Mouse (Mus musculus): ENCODE results near the gene Lasp1.

The Lasp1 gene

DNA sequence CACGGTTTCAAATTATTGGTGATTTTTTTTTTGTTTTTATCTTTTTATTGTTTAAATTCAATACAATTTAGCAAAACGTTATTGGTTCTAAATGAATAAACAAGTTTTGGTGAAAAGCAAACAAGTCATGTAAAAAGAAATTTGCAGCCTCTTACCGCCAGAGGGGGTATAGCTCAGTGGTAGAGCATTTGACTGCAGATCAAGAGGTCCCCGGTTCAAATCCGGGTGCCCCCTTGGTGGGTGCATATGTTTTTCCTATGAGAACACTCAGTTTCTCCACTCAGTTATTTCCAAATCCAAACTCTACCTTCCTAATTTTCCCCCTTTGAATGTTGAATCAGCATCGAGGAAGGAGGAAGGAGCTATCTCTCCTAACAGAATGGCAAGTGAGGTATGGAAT, 1.9 kb upstream of the Lasp1 start:
- in situ Hi-C loops (cut with MboI, MseI): no loop called here

DNA sequence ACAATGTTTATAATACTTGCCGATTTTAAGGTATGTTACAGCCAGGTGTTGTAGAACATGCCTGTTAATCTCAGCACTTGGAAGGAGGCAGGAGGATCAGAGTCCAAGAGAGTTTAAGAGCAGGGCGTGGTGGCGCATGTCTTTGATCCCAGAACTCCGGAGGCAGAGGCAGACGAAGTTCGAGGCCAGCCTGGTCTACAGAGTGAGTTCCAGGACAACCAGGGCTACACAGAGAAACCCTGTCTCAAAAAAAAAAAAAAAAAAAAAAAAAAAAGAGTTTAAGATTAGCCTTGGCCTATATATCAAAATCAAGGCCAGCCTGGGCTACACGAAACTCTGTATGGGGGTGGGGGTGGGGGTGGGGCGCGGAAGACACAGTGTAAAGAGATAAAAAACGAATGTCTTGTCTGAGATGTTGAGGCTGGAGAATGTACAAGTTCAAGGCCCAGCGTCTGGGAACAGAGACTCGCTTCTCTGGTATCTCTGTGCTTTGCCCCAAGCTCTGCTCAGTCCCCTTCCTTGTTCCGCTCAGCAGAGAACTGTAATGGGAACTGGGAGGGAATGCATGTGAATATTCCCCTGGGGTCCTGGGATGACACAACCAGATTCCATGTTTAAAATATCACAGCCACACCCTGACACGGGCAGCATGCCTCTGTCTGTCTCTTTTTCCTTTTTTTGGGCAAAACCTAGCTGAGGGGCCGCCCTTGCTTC, 1.3 kb upstream of the Lasp1 start:
- in situ Hi-C loops (cut with MboI, MseI): no loop called here

DNA sequence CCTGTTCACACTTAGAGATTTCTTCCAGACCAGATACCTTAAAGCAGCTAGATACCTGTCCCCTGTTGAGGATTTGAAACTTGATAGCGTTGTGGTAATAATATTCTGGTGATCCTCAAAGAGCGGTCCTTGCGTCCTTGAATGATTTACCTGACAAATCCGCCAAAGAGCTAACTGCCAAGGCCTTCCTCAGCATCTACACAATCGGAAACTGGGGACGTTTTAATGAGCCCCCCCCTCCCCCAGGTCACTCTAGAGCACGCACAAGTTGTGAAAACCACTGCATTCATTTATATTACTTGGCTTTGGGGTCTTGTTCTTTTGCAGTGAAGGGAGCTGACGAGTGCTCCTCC, 741 bp upstream of the Lasp1 start:
- in situ Hi-C loops (cut with MboI, MseI): no loop called here

DNA sequence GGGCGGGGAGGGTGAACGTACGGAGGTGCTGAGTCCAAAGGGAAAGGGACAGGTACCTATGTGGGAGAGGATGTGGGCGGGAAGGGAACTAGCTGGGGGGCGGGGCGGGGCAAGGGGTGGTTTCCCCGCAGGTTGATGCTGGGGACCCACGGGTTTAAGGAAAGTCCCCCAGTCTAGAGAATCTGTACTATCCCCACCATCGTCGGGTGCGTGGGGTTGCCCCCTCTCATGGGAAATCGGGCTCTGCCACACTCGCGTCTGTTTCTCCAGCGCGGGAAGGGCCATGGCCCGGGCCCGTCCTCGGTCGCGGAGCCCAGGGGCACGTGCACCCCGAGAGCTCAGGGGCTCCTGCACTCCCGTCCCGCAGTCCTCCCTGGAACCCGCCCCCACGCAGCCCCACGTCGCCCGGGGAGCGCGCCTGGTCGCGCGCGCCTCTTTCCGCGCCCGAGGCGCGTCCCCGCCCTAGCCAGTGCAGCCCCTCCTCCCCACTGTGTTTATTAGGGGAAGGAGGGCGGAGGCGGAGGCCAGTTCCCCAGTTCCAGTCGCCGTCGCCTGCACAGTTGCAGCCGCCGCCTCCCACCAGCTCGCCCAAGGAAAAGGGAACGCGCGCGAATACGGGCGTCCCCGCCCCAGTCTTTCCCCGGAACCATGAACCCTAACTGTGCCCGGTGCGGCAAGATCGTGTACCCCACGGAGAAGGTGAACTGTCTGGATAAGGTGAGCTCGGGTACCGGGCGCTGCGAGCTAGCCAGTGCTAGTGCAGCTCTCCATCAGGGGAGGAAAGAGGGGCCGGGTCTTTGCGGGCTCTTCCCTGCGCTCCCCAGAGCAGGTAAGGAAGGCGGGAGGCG, 570 bp downstream of the Lasp1 start:
- in situ Hi-C loops (cut with MboI, MseI): no loop called here

DNA sequence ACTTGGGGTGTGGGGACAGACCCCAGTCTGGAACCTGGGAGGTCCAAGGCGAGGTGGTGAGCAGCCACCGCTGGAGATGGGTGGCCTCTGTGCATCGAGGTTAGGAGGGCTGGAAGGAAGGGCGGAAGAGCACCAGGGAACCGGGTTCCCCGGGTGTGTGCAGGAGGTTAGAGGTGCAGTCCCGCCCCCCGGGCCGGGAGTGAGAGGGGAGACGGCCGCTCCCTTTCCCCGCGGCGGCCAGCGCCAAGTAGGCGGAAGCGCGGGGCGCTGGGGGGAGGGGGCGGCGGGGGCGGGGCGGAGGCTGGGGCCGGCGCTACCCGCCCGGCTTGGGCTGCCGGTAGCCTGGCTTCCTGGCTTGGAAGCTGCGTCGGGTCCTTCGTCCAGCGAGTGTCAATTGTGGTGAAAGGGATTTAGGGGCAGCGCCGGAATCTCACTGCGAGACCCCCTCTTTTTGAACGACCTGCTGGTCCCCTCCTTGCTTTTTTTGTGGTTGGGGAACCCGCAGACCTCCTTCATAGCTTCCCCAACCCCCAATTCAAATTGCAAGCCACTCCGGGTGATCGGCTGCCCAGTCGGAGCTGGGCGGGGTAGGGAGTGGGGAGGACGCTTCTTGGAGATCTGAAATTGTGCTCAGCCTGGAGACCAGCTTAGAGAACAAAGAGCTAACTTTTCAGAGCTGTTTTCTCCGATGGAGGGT, 1.3 kb downstream of the Lasp1 start:
- in situ Hi-C loops (cut with MboI, MseI): no loop called here

DNA sequence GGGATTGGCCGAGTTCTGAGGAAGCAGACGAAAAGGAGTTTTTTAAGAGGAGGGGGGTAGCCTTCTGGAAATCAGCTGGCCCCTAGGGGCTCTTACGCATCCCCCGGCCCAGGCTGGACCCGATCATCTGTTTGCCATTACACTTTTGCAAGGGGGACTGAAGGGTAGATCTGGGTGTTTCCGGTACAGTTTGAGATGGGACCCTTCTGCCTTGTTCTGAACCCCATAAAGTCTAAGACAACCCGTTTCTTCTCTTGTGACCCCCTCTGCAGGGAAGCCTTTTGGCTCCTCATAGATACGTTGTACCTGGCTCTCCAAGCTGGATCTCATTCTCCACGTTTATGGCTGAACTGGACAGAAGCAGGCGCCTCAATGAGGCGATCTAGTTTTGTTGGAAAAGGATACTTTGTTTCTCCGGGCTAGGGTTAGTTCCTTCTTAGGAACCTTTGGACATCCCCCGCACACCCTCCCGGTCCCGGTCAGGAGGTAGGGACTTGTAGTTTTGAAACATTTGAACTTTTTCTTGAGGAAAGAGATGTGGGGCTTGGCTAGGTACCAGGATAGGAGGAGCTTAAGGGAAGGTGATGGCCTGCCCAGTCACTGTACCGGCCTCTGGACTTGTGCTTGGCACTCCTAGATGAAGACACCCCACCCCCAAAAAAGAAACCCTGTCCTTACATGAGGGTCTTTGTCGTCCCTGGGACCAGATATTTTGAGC, 2.0 kb downstream of the Lasp1 start:
- in situ Hi-C loops (cut with MboI, MseI): no loop called here

DNA sequence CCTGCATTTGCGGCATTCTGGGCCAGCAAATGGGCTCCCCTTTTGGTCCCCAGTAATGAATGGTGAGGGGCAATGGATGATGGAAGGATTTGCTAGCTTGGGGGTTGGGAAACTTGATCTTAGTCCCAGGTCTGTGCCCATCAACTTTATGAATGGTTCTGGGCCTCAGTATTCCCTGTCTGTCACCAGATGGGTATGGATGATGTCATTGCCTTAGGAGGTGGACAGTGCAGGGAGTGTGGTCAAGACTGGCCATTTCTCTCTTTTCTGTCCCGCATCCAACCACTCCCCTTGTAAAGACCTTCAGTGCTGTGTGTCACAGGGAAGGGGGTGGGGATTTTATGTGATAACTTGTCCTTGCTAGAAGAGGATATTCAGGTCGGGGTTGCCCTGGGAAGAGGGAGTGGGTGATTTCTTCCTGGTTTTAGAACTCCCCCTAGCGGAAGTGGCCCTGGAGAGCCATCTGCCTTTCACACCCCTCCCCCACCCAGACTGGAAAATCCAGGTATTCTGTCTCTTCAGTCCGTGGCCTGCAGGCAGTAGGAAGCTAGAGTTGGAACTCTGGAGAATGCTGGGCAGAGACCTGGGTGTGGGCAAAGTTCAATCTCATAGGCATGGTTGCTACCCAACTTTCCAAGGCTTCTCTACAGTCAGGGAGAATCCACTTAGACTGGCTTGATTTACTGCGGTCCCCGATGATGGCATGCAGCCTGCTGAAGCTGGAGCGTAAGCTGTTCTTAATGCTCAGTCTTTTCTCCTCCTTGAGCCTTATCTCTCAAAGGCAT, 2.8 kb downstream of the Lasp1 start:
- in situ Hi-C loops (cut with MboI, MseI): no loop called here

DNA sequence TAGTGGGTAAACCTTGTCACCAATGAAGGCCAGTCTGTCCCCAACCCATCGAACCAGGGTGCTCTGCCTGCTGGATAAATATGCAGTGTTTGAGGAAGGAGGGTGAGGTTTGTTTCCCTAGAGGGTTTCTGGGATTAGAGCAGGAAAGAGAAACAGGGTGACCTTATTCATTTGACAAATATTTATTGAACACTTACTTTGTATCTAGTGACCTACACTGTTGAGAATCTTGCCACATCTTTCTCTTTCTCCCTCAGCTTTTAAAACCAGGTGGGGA, 3.3 kb downstream of the Lasp1 start:
- in situ Hi-C loops (cut with MboI, MseI): no loop called here

DNA sequence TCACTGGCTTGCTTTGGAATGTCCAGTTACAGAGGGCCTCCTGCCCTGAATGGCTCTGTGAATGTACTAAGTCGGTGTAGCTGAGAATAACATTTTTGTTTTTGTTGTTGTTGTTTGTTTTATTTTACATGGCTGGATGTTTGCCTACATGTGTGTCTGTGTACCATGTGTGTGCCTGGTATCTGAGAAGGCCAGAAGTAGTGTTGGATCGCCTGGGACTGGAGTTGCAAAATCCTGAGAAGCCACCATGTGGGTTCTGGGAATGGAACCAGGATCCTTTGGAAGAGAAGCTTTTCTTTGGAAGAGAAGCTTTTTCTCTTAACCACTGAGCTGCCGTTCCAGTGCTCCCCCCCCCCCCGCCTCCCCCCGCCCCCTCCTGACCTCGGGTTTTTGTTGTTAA, 3.7 kb downstream of the Lasp1 start:
- in situ Hi-C loops (cut with MboI, MseI): no loop called here

DNA sequence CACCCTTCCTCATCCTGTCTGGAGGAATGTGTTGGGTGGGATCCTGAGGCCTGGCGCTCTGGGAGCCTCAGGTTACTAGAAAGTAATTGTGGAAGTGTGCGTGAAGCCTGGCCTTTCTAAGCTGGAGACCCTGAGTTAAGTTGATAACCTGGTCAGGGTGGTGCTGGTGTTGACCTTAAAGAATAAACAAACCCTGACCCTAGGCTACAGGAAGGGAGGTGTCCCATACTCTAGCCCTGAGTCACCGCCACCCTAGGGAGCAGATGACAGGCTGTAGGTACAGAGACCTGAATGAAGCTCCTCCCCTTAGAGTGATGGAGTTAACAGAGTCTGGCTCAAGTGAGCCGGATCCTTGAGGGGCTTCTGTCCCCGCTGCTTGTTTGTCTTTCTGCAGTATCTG, 5.0 kb downstream of the Lasp1 start:
- in situ Hi-C loops (cut with MboI, MseI): no loop called here

DNA sequence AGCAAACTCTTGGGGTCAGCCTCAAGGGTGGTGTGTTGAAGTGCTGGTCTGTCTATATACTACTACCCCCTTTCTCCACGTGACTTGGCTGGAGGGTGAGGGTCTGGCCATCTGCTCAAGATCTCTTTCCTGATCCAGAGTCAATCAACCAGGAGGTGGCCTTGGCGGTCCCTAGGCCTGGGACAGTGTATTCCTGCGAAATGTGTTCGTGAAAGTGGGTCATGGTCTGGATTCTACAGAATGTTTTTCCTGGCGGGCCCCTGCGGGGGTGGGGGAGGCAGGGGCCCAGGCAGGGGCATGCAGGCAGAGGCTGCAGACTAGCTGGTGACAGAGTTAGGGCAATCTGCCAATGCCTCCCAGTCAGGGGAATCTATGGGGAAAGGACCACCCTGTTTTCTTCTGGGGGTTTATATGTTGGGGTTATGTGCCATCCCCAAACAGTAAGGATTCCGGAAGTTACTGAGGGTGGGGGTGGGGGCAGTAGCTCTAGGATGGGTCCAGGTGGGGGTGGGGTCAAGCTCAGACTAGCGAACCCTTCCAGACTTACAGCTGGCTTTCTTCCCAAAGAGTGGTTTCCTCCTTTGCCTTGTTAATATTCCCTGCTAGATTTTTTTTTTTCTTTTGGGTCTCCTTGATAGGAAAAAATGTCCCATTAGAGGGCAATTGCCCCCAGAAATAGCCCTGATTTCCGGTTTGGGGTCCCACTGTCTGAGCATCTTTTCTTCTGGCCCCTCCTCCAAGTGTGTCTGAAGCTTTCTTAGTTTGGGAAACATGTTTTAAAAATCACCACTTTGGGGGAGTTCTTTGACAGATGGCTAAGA, 6.3 kb downstream of the Lasp1 start:
- in situ Hi-C loops (cut with MboI, MseI): no loop called here

DNA sequence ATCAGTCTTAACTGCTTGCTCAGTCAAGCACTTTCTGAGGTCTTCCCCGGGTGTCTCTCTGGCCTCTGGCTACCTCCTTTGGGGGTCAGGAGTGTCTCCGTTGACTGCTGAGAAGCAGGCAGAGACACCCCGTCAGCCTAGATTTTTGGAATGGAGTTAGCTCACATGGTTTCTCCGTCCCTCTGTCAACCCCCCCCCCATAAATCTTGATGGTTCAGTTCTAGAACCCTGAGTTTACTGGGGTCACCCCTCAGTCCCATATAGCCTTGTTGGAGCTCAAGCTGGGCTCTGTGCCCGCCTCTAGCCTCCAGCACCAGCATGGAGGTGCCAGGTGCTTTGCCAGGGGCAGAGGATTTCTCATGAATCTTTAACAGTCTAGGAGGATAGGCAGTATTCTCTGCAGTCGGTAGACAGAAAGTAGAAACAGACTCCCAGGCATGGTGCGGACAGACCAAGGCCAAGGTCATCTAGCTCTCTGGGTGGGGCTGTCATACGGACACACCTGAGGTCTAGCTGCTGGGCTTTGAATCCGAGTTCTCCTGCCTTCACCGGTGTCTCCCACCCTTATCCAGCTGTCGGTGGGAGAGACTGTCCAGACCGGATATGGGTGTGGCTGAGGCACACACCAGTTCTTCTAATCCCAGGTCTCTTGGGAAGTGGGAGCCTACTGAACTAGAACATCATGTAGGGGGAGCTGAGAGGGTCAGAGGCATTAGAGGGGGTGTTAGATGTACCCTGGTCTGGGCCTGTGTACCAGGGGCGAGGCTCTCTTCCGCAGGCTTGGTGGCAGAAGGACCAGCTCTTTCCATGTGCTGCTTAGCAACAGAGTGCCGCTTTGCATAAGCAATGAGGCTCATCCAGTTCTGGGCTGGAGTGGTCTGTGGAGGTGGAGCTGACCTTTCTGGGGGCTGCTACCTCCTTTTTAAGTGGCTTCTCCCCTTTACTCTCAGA, 7.1 kb downstream of the Lasp1 start:
- in situ Hi-C loops (cut with MboI, MseI): no loop called here

DNA sequence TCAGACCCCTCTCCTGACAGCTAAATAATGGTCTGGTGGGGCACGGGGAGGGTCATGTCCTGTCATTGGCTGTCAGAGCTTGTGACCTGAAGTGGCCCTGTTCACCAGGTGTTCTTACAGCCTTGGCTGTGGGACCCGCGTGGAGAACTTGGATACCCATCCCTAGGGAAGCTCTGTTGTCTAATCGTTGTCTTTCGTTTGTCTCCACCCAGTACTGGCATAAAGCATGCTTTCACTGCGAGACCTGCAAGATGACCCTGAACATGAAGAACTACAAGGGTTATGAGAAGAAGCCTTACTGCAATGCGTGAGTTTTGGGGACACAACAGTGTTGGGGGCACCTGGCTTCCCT, 7.8 kb downstream of the Lasp1 start:
- in situ Hi-C loops (cut with MboI, MseI): no loop called here

DNA sequence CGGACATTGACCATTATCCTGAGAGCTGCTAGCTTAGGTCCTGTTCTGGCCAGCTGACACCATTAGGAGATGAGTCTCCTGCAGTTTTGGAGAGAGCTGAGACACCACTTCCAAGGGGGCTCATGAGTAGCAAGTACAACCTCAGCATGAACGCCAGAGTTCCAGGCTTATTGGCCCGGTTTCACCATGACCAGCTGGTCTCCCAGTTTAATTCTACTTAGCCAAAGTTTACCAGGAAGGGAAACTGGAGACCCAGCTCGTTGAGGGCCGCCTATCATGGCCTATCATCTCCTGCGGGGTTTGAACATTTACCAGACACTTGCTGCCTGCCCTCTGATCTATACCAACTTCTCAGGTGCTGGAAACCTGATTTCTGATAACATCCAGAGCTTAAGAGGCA, 8.8 kb downstream of the Lasp1 start:
- in situ Hi-C loops (cut with MboI, MseI): no loop called here

DNA sequence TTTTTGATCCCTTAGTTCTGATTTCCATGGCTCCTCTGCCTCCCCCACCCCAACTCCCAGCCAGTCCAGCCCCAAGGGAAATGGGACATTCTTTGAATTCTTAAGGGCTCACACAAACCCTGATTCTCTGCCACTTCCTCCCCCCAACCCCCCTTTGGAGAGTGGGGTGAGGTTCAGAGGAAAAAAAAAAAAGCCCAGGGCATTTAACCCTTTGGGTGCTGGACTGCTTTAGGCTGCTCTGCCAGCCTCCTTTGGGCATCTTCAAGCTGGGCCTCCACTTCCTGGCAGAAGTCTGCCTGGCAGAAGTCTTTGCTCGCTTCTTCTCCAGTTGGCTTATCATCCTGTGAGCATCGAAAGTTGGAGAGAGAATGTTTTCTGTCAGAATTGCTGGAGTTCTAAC, 9.3 kb downstream of the Lasp1 start:
- in situ Hi-C loops (cut with MboI, MseI): no loop called here

DNA sequence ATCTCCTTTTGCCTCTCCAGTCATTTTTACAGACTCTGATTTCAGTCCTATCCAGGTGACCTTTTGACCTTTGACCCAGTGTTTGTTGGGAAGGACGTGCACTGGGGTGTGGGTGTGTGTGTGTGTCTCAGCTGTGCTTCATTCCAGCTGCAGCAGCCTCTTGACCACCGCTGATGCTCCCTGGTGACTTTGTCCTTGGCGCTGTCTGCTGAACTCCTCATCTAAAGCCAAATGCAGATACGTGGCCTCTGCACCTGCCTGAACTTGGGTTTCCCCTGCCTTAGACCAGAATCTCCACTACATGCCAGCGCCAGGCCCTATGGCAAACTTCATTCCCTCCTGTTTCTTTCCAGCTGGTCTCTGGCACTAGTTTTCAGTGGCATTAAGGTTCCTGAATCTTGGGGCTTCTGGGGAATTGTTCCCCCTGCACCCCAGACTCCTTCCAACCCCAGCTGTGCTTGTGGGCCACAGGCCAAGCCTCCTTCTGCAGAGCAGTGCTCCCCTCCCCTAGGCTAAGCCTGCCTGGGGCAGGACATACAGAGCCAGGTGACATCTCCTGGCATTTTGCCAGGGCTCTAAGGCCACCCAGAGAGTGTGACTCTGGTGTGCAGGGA, 9.9 kb downstream of the Lasp1 start:
- in situ Hi-C loops (cut with MboI, MseI): no loop called here

DNA sequence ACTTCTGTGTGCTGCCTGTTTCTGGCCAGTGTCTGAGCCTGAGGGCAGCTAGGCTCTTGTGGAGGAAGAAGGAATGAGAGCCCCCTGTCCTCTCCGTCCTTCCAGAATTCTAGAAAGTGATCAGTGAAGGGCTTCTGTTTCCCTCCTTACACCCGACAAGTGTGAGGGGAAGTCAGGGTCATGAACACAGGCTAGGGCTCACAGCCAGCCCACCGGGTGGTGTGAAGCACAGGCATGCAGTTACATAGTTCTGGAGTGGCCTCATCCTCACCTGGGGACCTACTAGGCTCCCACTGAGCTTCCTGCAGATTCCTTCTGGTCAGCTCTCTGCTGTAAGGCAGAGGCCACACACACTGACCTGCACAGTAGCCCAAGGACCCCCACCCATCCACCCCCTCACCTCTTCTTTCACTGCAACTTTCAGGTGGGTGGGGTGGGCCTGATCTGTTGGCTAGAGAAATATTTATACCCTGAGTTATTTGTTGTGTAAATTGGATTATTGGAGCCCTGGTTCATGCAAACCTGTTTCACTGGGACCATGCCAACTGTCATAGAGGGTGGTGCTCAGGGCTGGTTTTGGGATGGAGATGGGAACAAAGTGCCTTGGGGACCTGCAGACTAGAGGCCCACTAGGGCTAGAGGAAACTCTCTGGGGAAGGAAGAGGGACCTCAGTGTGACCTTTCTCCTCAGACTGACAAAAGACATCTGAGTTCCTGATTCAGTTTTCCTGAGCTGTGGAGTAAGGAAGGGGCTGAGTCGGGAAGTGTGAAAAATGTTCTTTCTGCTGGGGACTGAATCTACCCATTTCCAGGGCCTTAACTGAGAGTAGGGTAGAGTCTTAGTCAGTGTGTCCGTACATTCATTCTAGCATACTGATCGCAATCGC, 10.7 kb downstream of the Lasp1 start:
- in situ Hi-C loops (cut with MboI, MseI): no loop called here

DNA sequence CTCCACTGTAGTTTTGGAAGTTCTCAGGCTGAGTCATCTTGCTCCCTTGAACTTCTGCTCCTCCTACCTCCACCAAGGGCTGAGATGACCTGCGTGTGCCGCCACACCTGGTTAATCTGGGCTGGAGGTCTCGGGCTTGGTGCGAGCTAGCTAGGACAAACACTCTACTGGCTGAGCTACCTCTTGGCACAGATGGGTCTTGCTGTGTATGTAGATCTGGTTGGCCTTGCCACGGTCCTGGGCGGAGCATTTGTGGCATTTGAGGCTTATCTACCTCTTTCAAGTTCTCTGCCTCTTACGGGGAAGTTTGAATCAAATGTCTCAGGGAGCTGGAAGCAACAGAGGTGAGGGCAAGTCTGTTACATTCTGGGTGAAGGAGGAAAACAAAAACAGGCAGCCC, 11.6 kb downstream of the Lasp1 start:
- in situ Hi-C loops (cut with MboI, MseI): no loop called here

Measured in T-helper 1 cell (primary cell).